Mouse (Mus musculus): ENCODE measurements around the gene Tubg2.

The Tubg2 gene

GRCm38 (mm10) chr11:101178061-101179058 lies 22.7 kb downstream of the Tubg2 start:
- WGBS = 61% methylated on average over 36 of the region's 36 CpGs

- 80% methylated on average over 15 of the region's 15 CpGs for WGBS
These were observed 23.6 kb downstream of the Tubg2 start for GRCm38 (mm10) chr11:101179306-101179705.

- WGBS = 84% methylated on average over 17 of the region's 17 CpGs
These were observed 24.6 kb downstream of the Tubg2 start for GRCm38 (mm10) chr11:101180261-101180660.

- 49% methylated on average over 10 of the region's 10 CpGs for WGBS
These were observed 25.4 kb downstream of the Tubg2 start for GRCm38 (mm10) chr11:101180846-101181740.

GRCm38 (mm10) chr11:101181961-101182360 lies 26.3 kb downstream of the Tubg2 start:
- WGBS = 92% methylated on average over 11 of the region's 11 CpGs

- 83% methylated on average over 14 of the region's 14 CpGs for WGBS
These were observed 27.2 kb downstream of the Tubg2 start for GRCm38 (mm10) chr11:101182771-101183517.

GRCm38 (mm10) chr11:101184984-101185383 lies 29.3 kb downstream of the Tubg2 start:
- WGBS = 87% methylated on average over 12 of the region's 12 CpGs

GRCm38 (mm10) chr11:101185441-101185840 lies 29.7 kb downstream of the Tubg2 start:
- WGBS = 91% methylated on average over 4 of the region's 4 CpGs

- WGBS = 80% methylated on average over 27 of the region's 27 CpGs
These were observed 31.0 kb downstream of the Tubg2 start for GRCm38 (mm10) chr11:101186526-101187247.

GRCm38 (mm10) chr11:101187541-101187940 lies 31.8 kb downstream of the Tubg2 start:
- WGBS = 85% methylated on average over 5 of the region's 5 CpGs

GRCm38 (mm10) chr11:101188166-101188805 lies 32.6 kb downstream of the Tubg2 start:
- WGBS = 84% methylated on average over 11 of the region's 11 CpGs

GRCm38 (mm10) chr11:101189495-101190180 lies 33.9 kb downstream of the Tubg2 start:
- 4% methylated on average over 6 of the region's 6 CpGs for WGBS

- 37% methylated on average over 8 of the region's 8 CpGs for WGBS
These were observed 34.6 kb downstream of the Tubg2 start for GRCm38 (mm10) chr11:101190181-101190912.

GRCm38 (mm10) chr11:101190913-101191907 lies 35.5 kb downstream of the Tubg2 start:
- WGBS = 60% methylated on average over 17 of the region's 17 CpGs

GRCm38 (mm10) chr11:101191919-101192470 lies 36.3 kb downstream of the Tubg2 start:
- 60% methylated on average over 4 of the region's 4 CpGs for WGBS

GRCm38 (mm10) chr11:101192646-101193045 lies 36.9 kb downstream of the Tubg2 start:
- 73% methylated on average over 6 of the region's 6 CpGs for WGBS

- 82% methylated on average over 7 of the region's 7 CpGs for WGBS
These were observed 37.4 kb downstream of the Tubg2 start for GRCm38 (mm10) chr11:101193076-101193475.
